Mouse (Mus musculus): ENCODE data around the gene Insr.

DNA sequence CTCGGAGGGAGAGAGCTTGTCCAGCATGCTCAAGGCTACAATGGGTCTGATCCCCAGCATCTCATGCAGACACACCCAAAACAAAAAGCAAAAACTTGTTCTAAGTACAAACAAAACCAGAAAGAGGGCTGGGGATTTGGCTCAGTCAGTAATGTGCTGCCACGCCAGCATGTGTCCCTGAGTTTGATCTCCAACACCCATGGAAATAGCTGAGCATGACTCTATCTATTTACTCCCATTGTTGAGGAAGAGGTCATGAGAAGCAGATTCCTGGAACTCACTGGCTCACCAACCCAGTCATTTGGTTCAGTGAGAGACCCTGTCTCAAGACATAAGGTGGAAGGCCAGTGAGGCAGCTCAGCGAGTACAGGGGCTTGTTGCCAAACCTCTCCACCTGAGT, 40.6 kb downstream of the Insr start:
- no peak for TF ChIP-seq GATA1 (IDR thresholded peaks at IDR 0.05; ENCODE audit: low read length)
- TF ChIP-seq TAL1 (IDR thresholded peaks at IDR 0.05; ENCODE audit: low read length): no peak

All from erythroblast, embryonic 14.5 days (primary cell).